Mouse (Mus musculus) layer of hippocampus, adult 9-10 months (tissue): ENCODE data around the gene Ireb2.
"Not testable (repeated sequence)": the region's sequence is repeated elsewhere in the genome, so short reads cannot be mapped to it uniquely, and the experiment has no call there.

Source experiments
- DNase-seq: peaks from one replicate; pipeline ENCODE4 v3.0.0; 2022; ENCODE audit warnings: low spot score

Gene Ireb2

DNA sequence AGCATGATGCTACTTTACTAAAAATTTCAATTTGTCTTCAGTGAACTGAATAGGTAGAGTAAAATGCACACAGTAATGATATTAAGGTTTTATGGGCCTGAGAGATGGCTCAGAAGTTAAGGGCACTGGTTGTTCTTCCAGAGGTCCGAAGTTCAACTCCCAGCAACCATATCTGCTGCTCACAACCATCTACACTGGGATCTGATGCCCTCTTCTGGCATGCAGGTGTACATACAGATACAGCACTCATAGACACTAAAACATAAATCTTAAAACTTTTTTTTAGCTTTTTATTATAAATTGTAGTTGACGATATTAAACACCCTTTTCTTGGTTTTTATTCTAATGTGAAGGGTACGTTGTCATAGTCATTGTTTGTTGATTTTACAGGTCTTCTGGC is 33.5 kb downstream of the Ireb2 start:
- DNase-seq = no peak

DNA sequence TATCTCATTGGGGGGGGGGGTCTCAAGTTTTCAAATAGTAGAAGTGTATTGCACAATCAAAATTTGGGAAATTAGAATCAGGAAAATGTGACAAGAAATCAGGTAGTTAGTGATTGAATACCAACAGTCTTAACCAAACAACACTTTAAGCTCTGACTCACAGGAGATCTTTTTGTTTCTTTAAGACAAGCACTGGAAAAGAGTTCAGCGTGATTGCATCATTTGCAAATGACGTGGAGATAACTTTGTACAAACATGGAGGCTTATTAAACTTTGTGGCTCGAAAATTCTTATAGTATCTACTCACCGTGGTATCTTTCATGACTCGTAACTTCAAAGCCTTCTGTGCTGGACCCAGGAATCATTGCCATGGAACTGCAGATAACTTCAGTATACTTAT is 45.9 kb downstream of the Ireb2 start:
- no peak for DNase-seq

DNA sequence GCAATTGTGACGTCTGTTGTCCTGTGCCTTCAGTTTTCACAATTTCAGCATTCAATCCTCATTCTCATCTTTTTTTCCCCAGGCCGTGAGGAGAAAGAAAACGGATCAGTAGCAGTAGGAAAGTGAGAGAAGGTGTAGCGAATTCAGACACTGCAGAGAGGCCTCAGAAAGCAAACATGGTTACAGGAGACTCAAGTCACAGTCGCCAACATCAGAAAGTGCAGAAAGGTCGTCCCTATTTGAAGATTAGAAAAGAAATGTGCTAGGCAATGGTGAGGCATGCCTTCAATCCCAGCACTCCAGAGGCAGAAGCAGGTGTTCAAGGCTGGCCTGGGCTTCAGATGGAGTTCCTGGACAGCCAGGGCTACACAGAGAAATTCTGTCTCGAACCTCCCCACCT is 52.0 kb downstream of the Ireb2 start:
- DNase-seq = no peak

DNA sequence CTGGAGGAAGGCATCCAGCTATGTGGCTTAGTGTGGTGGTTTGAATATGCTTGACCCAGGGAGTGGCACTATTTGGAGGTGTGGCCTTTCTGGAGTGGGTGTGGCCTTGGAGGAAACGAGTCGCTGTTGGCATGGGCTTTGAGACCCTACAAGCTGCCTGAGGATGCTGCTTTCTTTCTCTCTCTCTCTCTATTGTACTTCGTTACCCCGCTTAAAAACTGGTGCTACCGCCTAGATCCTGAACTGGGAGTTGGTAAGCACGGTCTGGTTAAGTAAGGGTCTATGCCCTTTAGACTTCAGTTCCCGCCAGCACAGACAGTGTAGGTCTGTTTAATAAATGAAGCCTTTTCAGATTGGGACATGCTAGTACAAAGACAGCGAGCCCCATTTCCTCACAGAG is 52.8 kb downstream of the Ireb2 start:
- DNase-seq = no peak

DNA sequence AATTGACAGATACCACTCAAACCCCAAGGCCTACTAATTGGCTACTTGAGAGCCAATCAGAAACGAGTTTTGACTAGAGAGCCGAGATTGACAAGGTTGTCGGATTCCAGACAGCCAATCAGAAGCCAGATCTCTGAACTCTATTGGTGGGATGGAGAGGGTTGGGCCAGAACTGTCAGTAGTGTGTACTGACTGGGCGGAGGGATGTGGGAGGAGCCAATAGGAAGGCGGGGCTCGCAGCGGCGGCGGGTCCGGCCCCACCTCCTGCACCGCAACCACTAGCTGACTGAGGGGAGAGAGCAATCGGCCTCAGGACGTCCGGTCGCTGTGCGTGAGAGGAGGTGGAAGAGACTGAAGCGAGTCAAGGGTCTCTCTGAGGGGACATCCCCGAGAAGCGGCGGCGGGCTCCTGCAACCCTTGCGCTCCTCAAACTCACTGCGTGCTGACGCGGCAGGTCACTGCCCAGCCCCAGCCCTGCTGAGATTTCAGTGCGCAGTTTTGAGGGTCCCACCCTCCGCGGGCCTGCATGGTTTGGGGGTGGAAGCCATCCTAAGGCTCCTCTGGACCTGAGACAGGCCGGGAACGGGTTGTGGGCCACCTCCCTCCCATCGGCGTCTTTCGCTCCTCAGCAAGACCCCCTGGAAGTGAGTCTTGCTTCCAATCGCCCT is 53.6 kb downstream of the Ireb2 start, which contains the start of gene Hykk:
Gene Hykk, plus strand, starts transcription at position 274 of the 668 bp plus-strand sequence.
- peak; percentile 85 for DNase-seq

DNA sequence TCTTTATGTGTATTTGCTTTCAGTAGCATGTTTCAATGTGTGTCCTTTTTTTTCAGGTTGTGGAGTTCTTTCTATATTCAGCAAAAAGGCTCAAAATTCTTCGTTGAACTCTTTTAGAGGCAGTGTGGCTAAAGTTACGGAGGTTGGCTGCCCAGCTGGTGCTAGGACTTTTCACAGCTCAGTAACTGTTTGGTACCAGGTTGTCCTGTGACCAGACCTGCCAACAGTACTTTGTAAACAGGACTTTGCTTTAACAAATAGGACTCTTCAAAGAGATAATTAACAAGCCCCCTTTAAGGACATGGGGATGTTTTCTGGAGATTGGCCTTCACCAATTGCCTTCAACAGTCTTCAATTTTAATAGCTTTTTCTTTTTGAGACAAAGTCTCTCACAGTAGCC is 54.6 kb downstream of the Ireb2 start:
- DNase-seq = no peak

DNA sequence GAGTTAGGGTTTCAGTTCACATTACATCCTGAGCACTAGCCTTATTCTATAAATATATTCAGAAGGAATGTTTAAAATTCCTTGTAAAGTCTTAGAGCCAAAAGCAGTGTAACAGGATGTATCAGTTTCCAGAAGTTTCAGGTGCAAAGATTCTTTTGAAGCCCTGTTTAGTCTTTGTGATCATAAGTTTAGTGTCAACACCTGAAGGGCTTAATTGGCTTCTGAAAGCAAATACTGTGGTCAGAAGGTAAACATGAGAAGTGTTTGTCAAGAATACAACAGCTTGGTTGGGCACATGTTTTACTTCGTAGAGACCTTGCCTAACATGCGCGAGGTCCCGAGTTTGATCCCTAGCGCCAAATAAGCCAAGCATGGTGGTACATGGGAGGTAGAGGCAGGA is 55.2 kb downstream of the Ireb2 start:
- DNase-seq = no peak

DNA sequence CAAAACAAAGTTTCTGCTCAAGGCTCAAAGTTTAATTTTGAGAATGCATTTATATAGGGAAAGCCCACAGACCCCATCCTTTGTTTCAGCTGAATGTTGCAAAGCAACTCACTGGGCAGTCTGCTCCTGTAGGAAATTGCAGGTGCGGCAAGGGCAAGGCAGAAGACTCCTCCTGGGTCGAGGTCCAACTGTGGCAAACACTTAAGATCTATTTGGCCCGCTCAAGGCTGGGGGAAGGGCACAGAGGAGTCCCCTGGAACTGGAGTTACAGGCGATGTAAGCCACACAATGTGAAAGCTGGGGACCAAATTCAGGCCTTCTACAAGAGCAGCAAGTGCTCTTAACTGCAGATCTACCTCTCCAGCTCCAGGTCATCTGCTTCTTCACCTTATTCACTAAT is 56.4 kb downstream of the Ireb2 start:
- no peak for DNase-seq

DNA sequence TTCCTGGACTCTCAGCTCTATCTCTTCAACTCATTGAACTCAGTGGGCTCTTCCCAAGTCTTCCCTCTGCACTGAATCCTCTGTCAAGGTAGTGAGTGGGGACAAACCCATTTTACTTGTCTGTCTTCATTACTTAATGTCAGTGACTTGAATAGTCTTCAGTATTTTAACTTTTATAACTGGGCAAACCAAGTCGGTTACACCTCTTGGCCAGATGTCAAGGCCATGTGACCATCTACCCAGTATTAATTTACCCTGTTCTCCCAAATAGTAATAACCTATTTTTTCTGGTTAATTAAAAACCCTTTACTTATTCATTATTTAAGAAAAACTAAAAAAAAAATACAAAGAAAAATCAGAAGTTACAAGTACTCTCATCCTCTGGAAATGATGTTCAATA is 67.2 kb downstream of the Ireb2 start:
- no peak for DNase-seq

DNA sequence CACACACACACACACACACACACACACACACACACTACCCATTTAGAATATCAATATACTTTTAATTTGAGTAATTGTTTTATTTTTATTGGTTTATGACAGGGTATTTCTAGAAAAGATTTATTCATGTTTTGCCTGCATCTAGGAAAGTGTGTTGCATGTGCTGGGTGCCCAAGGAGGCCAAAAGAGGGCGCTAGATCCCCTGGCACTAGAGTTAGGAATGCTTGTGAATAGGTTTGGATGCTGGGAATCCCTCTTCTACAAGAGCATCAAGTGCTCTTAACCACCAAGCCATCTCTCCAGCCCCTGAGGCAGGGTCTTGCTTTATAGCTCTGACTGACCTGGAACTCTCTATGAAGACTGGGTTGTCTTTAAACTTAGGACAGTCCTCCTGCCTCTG is 68.2 kb downstream of the Ireb2 start:
- no peak for DNase-seq

DNA sequence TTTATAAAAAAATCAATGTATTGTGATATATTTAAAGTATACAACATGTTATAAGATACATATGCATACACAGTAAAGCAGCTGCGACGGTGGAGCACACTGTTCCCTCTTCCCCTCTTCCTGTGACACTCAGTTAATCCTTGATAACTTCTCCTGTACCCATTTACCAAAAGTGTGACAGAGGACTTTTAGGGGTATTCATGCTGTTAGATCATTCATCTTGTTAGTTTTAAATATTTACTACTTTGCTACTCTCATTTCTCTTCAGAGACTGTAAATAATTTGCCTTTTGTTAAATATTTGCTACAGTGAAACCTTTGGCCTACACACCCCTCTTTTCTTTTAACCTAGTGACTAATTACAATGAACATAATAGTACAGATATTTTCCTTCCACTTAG is 68.8 kb downstream of the Ireb2 start:
- DNase-seq = no peak

DNA sequence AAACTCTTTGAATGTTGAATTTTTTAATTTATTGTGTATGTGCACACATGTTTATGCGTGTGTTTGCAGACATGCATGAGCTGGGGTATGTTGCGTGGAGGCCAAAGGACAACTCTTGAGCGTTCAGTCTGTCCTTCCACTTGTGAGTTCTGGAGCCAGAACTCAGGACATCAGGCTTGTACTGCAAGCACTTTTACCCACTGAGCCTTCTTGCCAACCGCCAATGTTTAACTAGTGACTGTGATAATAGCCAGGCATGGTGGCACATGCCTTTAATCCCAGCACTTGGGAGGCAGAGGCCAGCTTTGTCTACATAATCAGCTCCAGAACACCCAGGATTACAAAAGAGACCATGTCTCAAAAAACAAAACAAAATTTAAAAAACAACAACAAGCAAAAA is 78.5 kb downstream of the Ireb2 start:
- no peak for DNase-seq

DNA sequence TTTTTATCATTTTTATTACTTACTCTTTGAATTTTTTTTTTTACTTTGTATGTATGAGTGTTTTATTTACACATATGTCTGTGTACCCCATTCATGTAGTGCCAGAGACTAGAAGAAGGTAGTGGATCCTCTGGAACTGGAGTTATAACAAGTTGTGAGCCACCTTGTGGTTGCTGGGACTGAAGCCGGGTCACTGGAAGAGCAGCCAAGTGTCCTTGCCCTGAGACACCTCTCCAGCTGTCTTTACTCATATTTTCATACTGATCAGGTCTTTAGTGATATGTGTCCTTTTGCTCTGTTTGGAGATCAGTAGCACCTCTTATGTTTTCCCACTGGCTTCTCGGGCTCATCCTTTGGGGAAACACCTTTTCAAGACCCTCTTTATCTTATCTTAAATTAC is 80.9 kb downstream of the Ireb2 start:
- DNase-seq = no peak

DNA sequence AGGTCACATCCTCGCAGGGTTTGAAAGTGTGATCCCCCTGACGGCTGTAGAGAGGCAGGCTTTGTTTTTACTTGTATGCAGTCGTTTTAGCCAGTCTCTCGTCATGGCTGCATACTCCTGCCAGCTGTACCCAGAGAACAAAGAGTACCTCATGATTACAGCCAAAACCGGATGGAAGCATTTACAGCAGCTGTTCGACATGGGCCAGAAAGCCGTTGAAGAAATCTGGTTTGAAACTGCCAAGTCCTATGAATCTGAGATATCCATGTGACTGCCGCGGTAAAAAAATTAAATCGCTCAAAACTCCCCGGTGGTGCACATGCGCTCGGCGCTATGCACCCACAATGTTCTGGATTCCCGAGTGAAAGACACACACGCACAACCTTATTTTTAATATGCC is 82.7 kb downstream of the Ireb2 start:
- no peak for DNase-seq

DNA sequence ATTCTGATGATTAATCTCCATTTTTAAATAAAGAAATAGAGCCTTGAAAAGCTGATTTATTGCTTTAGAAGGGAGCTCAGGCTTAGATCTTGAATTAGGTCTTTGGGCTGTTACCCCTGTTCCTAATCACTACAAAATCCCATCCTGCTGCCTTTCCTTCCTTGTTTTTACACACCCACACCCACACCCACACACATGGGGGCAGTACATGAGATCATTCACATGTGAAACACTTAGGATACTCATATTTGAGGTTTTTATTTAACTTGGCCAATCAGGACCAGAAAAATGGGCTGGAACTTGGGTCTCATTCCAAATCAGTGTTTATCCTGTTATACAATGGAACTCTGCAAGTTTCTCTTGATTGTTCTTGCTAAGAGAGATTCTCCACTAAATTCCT is 85.9 kb downstream of the Ireb2 start:
- no peak for DNase-seq

DNA sequence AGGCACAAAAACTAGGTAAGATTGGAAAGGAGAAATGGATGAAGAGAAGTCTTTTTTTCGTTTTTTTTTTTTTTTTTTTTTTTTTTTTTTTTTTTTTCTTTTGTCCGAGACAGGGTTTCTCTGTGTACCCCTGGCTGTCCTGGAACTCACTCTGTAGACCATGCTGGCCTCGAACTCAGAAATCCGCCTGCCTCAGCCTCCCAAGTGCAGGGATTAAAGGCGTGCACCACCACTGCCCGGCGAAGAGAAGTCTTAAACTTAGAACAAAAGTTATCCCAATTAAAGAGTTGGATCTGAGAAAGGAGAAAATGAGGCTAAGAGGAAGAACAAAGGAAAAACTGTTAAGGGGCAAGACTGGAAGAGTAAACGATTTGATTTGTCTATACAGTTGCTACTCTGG is 86.6 kb downstream of the Ireb2 start:
- not testable (repeated sequence) for DNase-seq

DNA sequence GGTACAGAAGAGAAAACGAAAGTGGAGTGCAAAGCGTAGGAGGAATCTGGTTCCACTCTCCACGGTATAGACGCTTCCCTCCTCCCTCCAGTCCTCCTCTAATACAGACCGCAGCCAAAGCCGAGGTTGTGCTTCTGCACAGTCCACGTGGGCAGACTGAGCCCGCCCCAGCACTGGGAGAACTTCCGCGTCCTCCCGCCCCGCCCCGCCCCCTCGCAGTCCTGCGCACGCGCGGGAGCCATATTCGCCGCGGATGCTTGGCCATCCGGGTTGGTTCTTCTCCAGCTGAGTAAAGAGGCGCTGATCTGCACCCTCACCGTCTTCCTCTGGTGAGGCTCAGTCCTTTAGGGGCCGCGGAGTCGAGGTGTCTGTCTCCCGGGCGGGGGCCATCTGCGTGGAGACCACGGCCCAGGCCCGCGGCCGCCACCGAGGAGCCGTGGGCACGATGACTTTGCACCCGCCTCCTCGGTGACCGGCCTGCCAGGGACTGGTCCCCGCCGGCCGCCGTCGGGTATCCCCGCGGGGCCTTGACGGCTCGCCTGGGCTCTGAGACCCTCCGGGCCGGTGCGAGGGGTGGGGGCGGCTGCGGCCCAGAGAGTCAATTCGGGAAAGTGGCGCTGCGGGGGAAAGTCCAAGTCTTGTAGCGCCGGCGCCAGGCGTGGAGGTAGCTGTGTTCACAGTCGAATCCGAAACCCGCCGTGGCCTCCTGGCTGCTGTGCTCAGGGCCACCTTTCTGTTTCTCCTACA is 87.2 kb downstream of the Ireb2 start, which contains the start of the genes Psma4 and AY074887:
Gene Psma4, plus strand, starts transcription at position 216 of the 747 bp plus-strand sequence.
Gene AY074887, minus strand, starts transcription at position 424 of the 747 bp plus-strand sequence.
- DNase-seq = peak; percentile 71

DNA sequence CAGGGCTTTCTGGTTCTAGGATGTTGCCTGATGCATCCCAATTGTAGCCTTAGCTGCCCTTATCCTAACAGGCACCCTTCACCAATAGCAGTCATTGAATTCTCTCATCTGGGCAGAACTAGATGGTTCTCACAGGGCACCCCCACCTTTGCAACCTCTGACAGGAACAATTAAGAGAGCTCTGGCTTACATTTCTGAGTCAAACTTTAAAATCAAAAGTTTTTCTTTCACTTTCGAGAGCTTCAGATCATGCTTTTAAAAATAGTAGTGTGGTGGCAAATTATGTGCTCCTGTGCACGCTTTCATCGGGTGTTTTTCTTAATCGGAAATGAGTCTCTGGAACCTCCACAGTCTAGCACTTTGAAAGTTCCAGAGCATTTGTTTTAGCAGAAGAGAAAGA is 97.5 kb downstream of the Ireb2 start:
- DNase-seq = no peak
